In the genomic region with DNA sequence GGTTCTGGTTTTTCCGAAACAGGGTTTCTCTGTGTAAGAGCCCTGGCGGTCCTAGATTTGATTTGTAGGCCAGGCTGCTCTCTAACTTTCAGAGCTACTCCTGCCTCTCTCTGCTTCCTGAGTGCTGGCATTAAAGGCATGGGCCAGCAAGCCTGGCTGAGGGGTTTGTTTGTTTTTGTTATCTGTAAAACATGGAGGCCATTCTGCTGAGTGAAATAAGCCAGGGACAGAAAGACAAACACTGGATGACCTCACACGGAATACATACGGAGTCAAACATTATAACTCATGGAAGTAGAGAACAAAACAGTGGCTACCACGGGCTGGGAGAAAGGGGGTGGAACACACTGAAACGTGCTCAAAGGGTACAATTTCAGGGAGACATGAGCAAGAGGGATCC, we compare ENCODE assay signal across 14 mouse cellular contexts. TPM values are rescaled to one million over a fixed set of nuclear protein-coding genes. Genes with fewer than 3 reads are reported as not detected.
DNase-seq lines count a peak whose midpoint lies in the region; ATAC-seq and TF ChIP-seq lines count a peak whose summit lies in the region.
"Had no signal": no experiment of that assay in that cellular context is flagged by ENCODE, and none has a peak within 500 bp of the region (broad histone marks: within the 10 kb centered on the region; RNA-seq: fewer than 3 reads in every experiment).

No protein-coding gene starts in this region.

- H3K79me2 ChIP-seq in myocyte (ENCODE audit: control insufficient read depth, insufficient read depth), result peaks cover 9% of the 10 kb centered on the region

- no peak for DNase-seq in gastrocnemius, adult 2 months
- no peak for DNase-seq in gastrocnemius, postnatal 36 days
- DNase-seq in lung, embryonic 14.5 days, result peak; percentile 25
- DNase-seq in lung, adult 2 months, result no peak
- no peak for DNase-seq in midbrain, embryonic 10.5 days (ENCODE audit: low spot score)
- no peak for DNase-seq in adrenal gland, postnatal 10 days
- DNase-seq: adrenal gland, adult 8-10 months; kidney, adult 2 months; right cerebral cortex, postnatal 4 days had no signal

- no peaks in the 10 kb centered on the region for H3K9me3 ChIP-seq in lung, embryonic 14.5 days (ENCODE audit: low read depth, low read length)
- no peaks in the 10 kb centered on the region for H3K9me3 ChIP-seq in intestine, postnatal 0 days (ENCODE audit: control insufficient read depth)
- H3K9me3 ChIP-seq in midbrain, embryonic 10.5 days (replicated peaks), result no peaks in the 10 kb centered on the region
- H3K9me3 ChIP-seq: embryonic facial prominence, embryonic 15.5 days; forebrain, embryonic 13.5 days; hindbrain, embryonic 12.5 days had no signal

- H3K36me3 ChIP-seq in lung, embryonic 14.5 days (ENCODE audit: insufficient read depth), result peaks cover 11% of the 10 kb centered on the region; the same call in 1 of the 2 replicates
- H3K36me3 ChIP-seq in intestine, postnatal 0 days (ENCODE audit: control insufficient read depth, insufficient read depth), result peaks cover 4% of the 10 kb centered on the region
- H3K36me3 ChIP-seq in myocyte (ENCODE audit: control insufficient read depth, insufficient read depth), result no peaks in the 10 kb centered on the region
- peaks cover 11% of the 10 kb centered on the region for H3K36me3 ChIP-seq in midbrain, embryonic 10.5 days
- H3K36me3 ChIP-seq: hindbrain, embryonic 12.5 days had no signal

- peak overlapping the region; percentile 76 for H3K4me3 ChIP-seq in gastrocnemius, adult 2 months
- peak overlapping the region; percentile 9; the same call in 1 of the 2 replicates for H3K4me3 ChIP-seq in lung, embryonic 14.5 days (ENCODE audit: low read depth, low read length)
- no peak overlapping the region for H3K4me3 ChIP-seq in lung, adult 2 months (replicated peaks; ENCODE audit: extremely low read depth, low read depth, low read length)
- no peak overlapping the region for H3K4me3 ChIP-seq in intestine, postnatal 0 days (ENCODE audit: low read depth, low read length)
- H3K4me3 ChIP-seq in myocyte, result peak overlapping the region; percentile 71
- no peak overlapping the region for H3K4me3 ChIP-seq in midbrain, embryonic 10.5 days
- H3K4me3 ChIP-seq: forebrain, embryonic 13.5 days; hindbrain, embryonic 12.5 days had no signal

- no peak for ATAC-seq in lung, embryonic 14.5 days (ENCODE audit: insufficient read depth)
- no peak for ATAC-seq in intestine, postnatal 0 days
- ATAC-seq: forebrain, embryonic 13.5 days had no signal

- H3ac ChIP-seq in myocyte (ENCODE audit: control insufficient read depth, insufficient read length), result no peak overlapping the region

- 29% methylated on average over 6 of the region's 6 CpGs for whole genome bisulfite sequencing in lung, embryonic 14.5 days
- 26% methylated on average over 6 of the region's 6 CpGs for WGBS in lung, adult 2 months
- 30% methylated on average over 6 of the region's 6 CpGs for WGBS in intestine, postnatal 0 days
- WGBS in midbrain, embryonic 10.5 days, result 83% methylated on average over 6 of the region's 6 CpGs

- H3K4me1 ChIP-seq in lung, embryonic 14.5 days (ENCODE audit: insufficient read depth), result peaks cover 7% of the 10 kb centered on the region; the same call in 1 of the 2 replicates
- H3K4me1 ChIP-seq in lung, adult 2 months (ENCODE audit: control insufficient read depth, insufficient read depth, low read length), result peaks cover 16% of the 10 kb centered on the region
- no peaks in the 10 kb centered on the region for H3K4me1 ChIP-seq in intestine, postnatal 0 days (replicated peaks; ENCODE audit: control insufficient read depth, insufficient read depth, low read length)
- peaks cover 13% of the 10 kb centered on the region for H3K4me1 ChIP-seq in midbrain, embryonic 10.5 days

- intact Hi-C loops in gastrocnemius, adult 2 months (cut with DNase I), result no loop called here
- intact Hi-C loops in gastrocnemius, postnatal 36 days (cut with DNase I), result no loop called here

- no peak overlapping the region for H3K9ac ChIP-seq in lung, embryonic 14.5 days
- H3K9ac ChIP-seq in intestine, postnatal 0 days (ENCODE audit: low read depth, low read length), result no peak overlapping the region
- H3K9ac ChIP-seq: embryonic facial prominence, embryonic 15.5 days; forebrain, embryonic 13.5 days; hindbrain, embryonic 12.5 days had no signal

- H3K4me2 ChIP-seq in lung, embryonic 14.5 days, result peak overlapping the region; percentile 67; the same call in 1 of the 2 replicates
- peak overlapping the region; percentile 72; the same call in 1 of the 2 replicates for H3K4me2 ChIP-seq in intestine, postnatal 0 days (replicated peaks; ENCODE audit: low read depth)
- peak overlapping the region; percentile 62 for H3K4me2 ChIP-seq in myocyte (ENCODE audit: low read depth)

- H3K27ac ChIP-seq in gastrocnemius, adult 2 months, result peak overlapping the region; percentile 99; the same call in 1 of the 2 replicates
- H3K27ac ChIP-seq in lung, embryonic 14.5 days (ENCODE audit: low read depth), result peak overlapping the region; percentile 31; the same call in 1 of the 2 replicates
- H3K27ac ChIP-seq in intestine, postnatal 0 days (ENCODE audit: low read depth, low read length), result no peak overlapping the region
- H3K27ac ChIP-seq in midbrain, embryonic 10.5 days (replicated peaks), result no peak overlapping the region
- H3K27ac ChIP-seq: forebrain, embryonic 13.5 days; hindbrain, embryonic 12.5 days had no signal

- TF ChIP-seq POLR2A in lung, adult 2 months (IDR thresholded peaks at IDR 0.05; ENCODE audit: borderline replicate concordance, extremely low read depth, low read depth, low read length), result no peak
- no peak for TF ChIP-seq POLR2A in myocyte (IDR thresholded peaks at IDR 0.05; ENCODE audit: insufficient read length, low read depth)

- no peak for TF ChIP-seq CTCF in gastrocnemius, adult 2 months (IDR thresholded peaks at IDR 0.05)
- no peak for TF ChIP-seq CTCF in lung, embryonic 14.5 days (IDR thresholded peaks at IDR 0.05; ENCODE audit: low read depth)
- no peak for TF ChIP-seq CTCF in lung, adult 2 months (IDR thresholded peaks at IDR 0.05; ENCODE audit: insufficient read depth, low read length)
- no peak for TF ChIP-seq CTCF in intestine, postnatal 0 days (IDR thresholded peaks at IDR 0.05; ENCODE audit: low read depth)

- no peaks in the 10 kb centered on the region for H3K27me3 ChIP-seq in lung, embryonic 14.5 days (ENCODE audit: insufficient read depth, low read length)
- H3K27me3 ChIP-seq in intestine, postnatal 0 days (replicated peaks; ENCODE audit: control insufficient read depth, insufficient read depth, low read length), result no peaks in the 10 kb centered on the region
- H3K27me3 ChIP-seq in myocyte (ENCODE audit: control insufficient read depth, insufficient read depth, insufficient read length), result no peaks in the 10 kb centered on the region
- no peaks in the 10 kb centered on the region for H3K27me3 ChIP-seq in midbrain, embryonic 10.5 days (ENCODE audit: low read depth, poor library complexity, severe bottlenecking)
- H3K27me3 ChIP-seq: embryonic facial prominence, embryonic 15.5 days; forebrain, embryonic 13.5 days; hindbrain, embryonic 12.5 days had no signal

TF ChIP-seq in myocyte, 11 proteins besides CTCF, POLR2A, EP300 and RAD21:
- no peak for TF ChIP-seq POLR2AphosphoS2 (IDR thresholded peaks at IDR 0.05; ENCODE audit: insufficient read length, low read depth)
- TF ChIP-seq REST (IDR thresholded peaks at IDR 0.05; ENCODE audit: insufficient read depth, insufficient read length), result no peak
- no peak for TF ChIP-seq MYOG (IDR thresholded peaks at IDR 0.05; ENCODE audit: control insufficient read depth in 1 of 3, insufficient read depth in 1 of 3, insufficient read length in 2 of 3, low read depth in 2 of 3)
- no peak for TF ChIP-seq MAX (IDR thresholded peaks at IDR 0.05; ENCODE audit: low read depth)
- TF ChIP-seq USF1 (IDR thresholded peaks at IDR 0.05; ENCODE audit: low read depth), result no peak
- no peak for TF ChIP-seq CEBPB (IDR thresholded peaks at IDR 0.05; ENCODE audit: insufficient read depth, poor library complexity, severe bottlenecking)
- TF ChIP-seq E2F4 (IDR thresholded peaks at IDR 0.05; ENCODE audit: insufficient read depth), result no peak
- TF ChIP-seq TCF12 (IDR thresholded peaks at IDR 0.05; ENCODE audit: insufficient read depth, poor library complexity, severe bottlenecking), result no peak

RNA-seq across cellular contexts. Expression of a gene that starts 1.9 kb away (rescaled TPM):
- 10 to 100 TPM; 40.4 to 47.8 TPM for total RNA-seq in gastrocnemius, adult 2 months (2021)
- total RNA-seq in gastrocnemius, postnatal 36 days (2021), result 10 to 100 TPM; 34.5 to 42.6 TPM
- 50.1 and 51.9 TPM in 2 replicates for polyA plus RNA-seq in lung, embryonic 14.5 days (2014; fragmentation: Nextera tagmentation; extraction: Ambion mirVana)
- 17.8 and 18.0 TPM in 2 replicates for polyA plus RNA-seq in lung, adult 2 months (2012; rRNA removed)
- polyA plus RNA-seq in intestine, postnatal 0 days (2015; fragmentation: Nextera tagmentation; extraction: Ambion mirVana), result 28.9 and 29.9 TPM in 2 replicates
- 12.1 TPM for polyA plus RNA-seq in myocyte (2012; fragmentation: generic; extraction: Trizol)
- 22.9 and 25.3 TPM in 2 replicates for polyA plus RNA-seq in midbrain, embryonic 10.5 days (2016; fragmentation: Nextera tagmentation; extraction: Ambion mirVana)
- total RNA-seq in adrenal gland, postnatal 10 days (2021), result 10 to 100 TPM; 52.7 to 57.2 TPM

RNA-seq across cellular contexts. Expression of a gene that starts 35.5 kb away (rescaled TPM):
- 1 to 10 TPM; 6.3 to 6.8 TPM for total RNA-seq in gastrocnemius, adult 2 months (2021)
- total RNA-seq in gastrocnemius, postnatal 36 days (2021), result 1 to 10 TPM; 4.1 to 5.2 TPM
- polyA plus RNA-seq in lung, embryonic 14.5 days (2014; fragmentation: Nextera tagmentation; extraction: Ambion mirVana), result 17.1 and 20.3 TPM in 2 replicates
- 4.2 and 6.6 TPM in 2 replicates for polyA plus RNA-seq in lung, adult 2 months (2012; rRNA removed)
- 15.0 and 17.2 TPM in 2 replicates for polyA plus RNA-seq in intestine, postnatal 0 days (2015; fragmentation: Nextera tagmentation; extraction: Ambion mirVana)
- 4.4 TPM for polyA plus RNA-seq in myocyte (2012; fragmentation: generic; extraction: Trizol)
- polyA plus RNA-seq in midbrain, embryonic 10.5 days (2016; fragmentation: Nextera tagmentation; extraction: Ambion mirVana), result 9.5 and 12.6 TPM in 2 replicates
- total RNA-seq in adrenal gland, postnatal 10 days (2021), result 10 to 100 TPM; 10.1 TPM

Comparison
In these comparisons a context has a peak if more than half of its experiments do, and no peak if none do; other contexts are left out.
1. H3K4me3 ChIP-seq: peak in gastrocnemius, adult 2 months (single experiment), lung, embryonic 14.5 days (single experiment) and myocyte (single experiment); none in lung, adult 2 months (single experiment), intestine, postnatal 0 days (single experiment) and midbrain, embryonic 10.5 days (single experiment).
2. H3K27ac ChIP-seq: peak in gastrocnemius, adult 2 months (single experiment) and lung, embryonic 14.5 days (single experiment); none in intestine, postnatal 0 days (single experiment) and midbrain, embryonic 10.5 days (single experiment).
3. Peak in every context shown above with its lines, with median percentiles within 50 percentile points of each other: H3K4me2 ChIP-seq.